Mouse (Mus musculus) forebrain, embryonic 15.5 days (tissue): ENCODE measurements around the gene Fut9. TPM values are rescaled to one million over a fixed set of nuclear protein-coding genes. Genes with fewer than 3 reads are reported as not detected.
A peak's percentile ranks its signal among the peaks of the same experiment; 100 is the strongest.

Experiments used
- ATAC-seq: fragments of 200-750 bp; cut with Nextera tagmentation; replicated peaks from 2 replicates; pipeline ENCODE4 v1.8.0; 2017; ENCODE audit warnings: mild to moderate bottlenecking, moderate TSS enrichment, moderate library complexity
- H3K27ac ChIP-seq: fragments of 300-500 bp; sonication (generic); replicated peaks from 2 replicates; pipeline ENCODE4 v1.5.1; 2015; ENCODE audit warnings: mild to moderate bottlenecking, inconsistent platforms
- H3K27me3 ChIP-seq: fragments of 300-500 bp; sonication (generic); 2 replicates; pipeline ENCODE4 v1.6.1; 2015; ENCODE audit warnings: inconsistent platforms
- H3K36me3 ChIP-seq: fragments of 300-500 bp; sonication (generic); 2 replicates; pipeline ENCODE4 v1.6.1; 2015; ENCODE audit warnings: mild to moderate bottlenecking, inconsistent platforms
- H3K4me1 ChIP-seq: fragments of 300-500 bp; sonication (generic); 2 replicates; pipeline ENCODE4 v1.6.1; 2015; ENCODE audit warnings: inconsistent platforms
- H3K4me2 ChIP-seq: fragments of 300-500 bp; sonication (generic); replicated peaks from 2 replicates; pipeline ENCODE4 v1.6.1; 2015; ENCODE audit warnings: mild to moderate bottlenecking, inconsistent platforms
- H3K4me3 ChIP-seq: fragments of 300-500 bp; sonication (generic); 2 replicates; pipeline ENCODE4 v1.5.1; 2015; ENCODE audit warnings: mild to moderate bottlenecking, inconsistent platforms
- H3K9ac ChIP-seq: fragments of 300-500 bp; sonication (generic); replicated peaks from 2 replicates; pipeline ENCODE4 v1.6.1; 2015; ENCODE audit warnings: mild to moderate bottlenecking, inconsistent platforms
- H3K9me3 ChIP-seq: fragments of 300-500 bp; sonication (generic); 2 replicates; pipeline ENCODE4 v1.6.1; 2016; ENCODE audit warnings: inconsistent platforms
- WGBS: fragments of 180-500 bp; shearing (Covaris S2); methylation state at CpG from one replicate; pipeline ENCODE4 v1.1.7; 2015; ENCODE audit warnings: mixed read lengths; 5-methylcytosine and 5-hydroxymethylcytosine counted together
- polyA plus RNA-seq: library from polyadenylated mRNA; unstranded; fragments of >200 nt; fragmentation: Nextera tagmentation; extraction: Ambion mirVana; gene quantifications from 2 replicates; pipeline ENCODE4 v1.2.1, GENCODE M21; 2015

Gene Fut9
- 14.4 and 15.7 TPM in 2 replicates for polyA plus RNA-seq

DNA sequence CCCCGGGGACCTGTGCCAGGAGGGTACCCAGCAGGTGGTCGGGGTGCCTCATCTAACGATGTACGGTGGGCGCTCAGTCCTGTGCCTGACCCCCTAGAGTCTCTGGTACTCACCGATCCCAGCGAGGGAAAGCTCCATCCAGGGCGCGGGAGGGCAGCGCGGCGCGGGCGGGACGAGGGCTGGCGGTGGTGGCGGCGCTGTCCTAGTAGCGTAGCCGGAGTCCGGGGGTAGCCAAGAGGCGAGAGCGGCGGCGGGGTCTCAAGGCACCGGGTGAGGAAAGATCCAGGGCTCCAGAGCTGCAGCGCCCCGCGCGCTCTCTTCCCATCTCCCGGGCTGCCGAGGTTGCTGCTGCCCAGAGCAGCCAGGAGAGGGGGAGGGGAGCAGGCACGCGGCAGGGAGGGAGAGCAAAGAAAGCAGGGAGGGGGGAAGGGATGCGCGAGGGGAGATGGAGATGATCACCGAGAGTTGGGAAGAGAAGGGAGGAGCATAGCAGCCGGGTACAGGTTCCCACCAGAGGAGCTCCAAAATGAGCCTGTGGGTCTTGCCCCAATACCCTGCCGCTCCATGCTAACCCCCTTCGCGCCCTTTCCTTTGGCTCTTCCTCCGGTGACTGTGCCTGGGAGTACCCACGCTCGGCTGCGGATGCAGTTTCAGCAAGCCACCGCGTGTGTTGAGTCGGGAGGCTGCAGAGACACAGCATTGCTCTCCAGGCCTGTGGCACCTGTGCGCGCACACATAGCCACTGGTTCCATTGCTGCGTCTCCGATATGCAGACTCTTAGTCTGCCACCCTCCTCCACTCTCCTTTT lies at the start of gene Fut9:
TSS of gene Fut9 (minus strand) at position 769 of the 808 bp plus-strand sequence.
- Histone ChIP-seq H3K4me1 (peaks cover 30% of the 10 kb centered on the region), H3K27ac (peak within 1 kb of the TSS; percentile 84), H3K4me3 (peak within 1 kb of the TSS; percentile 63), H3K4me2 (peak within 1 kb of the TSS; percentile 75), H3K9me3 (no peaks in the 10 kb centered on the region), H3K36me3 (no peaks in the 10 kb centered on the region), H3K27me3 (no peaks in the 10 kb centered on the region), H3K9ac (peak within 1 kb of the TSS; percentile 73)
- under 1% methylated on average over 52 of the region's 52 CpGs for WGBS
- ATAC-seq: peak; percentile 95

GRCm38 (mm10) chr4:25815783-25816182 lies 15.7 kb upstream of the Fut9 start:
- ATAC-seq: no peak
- Histone ChIP-seq H3K36me3 (no peaks in the 10 kb centered on the region), H3K4me2 (no peak overlapping the region), H3K4me3 (no peak overlapping the region), H3K9ac (no peak overlapping the region), H3K27me3 (no peaks in the 10 kb centered on the region), H3K4me1 (no peaks in the 10 kb centered on the region), H3K27ac (no peak overlapping the region), H3K9me3 (no peaks in the 10 kb centered on the region)
- WGBS: 92% methylated on average over 7 of the region's 7 CpGs

DNA sequence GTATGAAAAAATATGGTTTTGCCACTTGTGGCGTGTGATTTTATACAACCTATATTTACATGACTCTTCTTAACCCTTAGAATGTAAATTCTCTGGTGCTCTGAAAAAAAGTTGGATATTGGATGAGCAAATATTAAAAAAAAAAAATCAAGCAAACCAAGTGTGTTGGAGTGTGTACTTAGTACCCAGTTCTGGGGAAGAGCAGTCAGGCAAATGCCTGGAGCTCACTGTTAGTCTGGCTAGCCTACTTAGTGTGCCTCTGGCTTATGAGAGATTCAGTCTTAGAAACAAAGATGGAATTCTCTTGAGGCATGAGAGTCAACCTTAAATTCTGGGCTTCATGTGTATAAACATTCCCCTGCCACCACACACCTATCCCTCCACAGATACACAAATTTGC lies 13.3 kb upstream of the Fut9 start:
- Histone ChIP-seq H3K27ac (no peak overlapping the region), H3K4me3 (no peak overlapping the region), H3K9ac (no peak overlapping the region), H3K4me2 (no peak overlapping the region), H3K27me3 (no peaks in the 10 kb centered on the region), H3K9me3 (no peaks in the 10 kb centered on the region), H3K4me1 (no peaks in the 10 kb centered on the region), H3K36me3 (no peaks in the 10 kb centered on the region)
- ATAC-seq: no peak
- 89% methylated on average over 1 of the region's 1 CpGs for WGBS

DNA sequence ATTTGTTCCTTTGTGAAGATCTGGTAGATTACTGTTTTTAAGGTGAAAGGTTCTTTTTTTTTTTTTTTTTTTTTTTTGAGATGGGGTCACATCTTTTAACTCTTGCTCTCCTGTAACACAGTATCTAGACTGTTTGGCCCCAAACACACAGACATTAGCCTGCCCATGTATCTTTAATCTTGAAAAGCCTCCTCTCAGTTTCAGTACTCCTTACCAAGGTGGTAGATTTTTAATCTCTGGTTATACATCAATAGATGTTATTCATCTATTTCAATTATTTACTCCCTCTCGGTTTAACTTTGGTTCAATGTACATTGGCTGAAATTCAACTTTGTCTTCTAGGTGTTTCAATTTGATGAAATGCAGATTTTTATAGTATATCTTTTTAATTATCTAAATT lies 10.0 kb upstream of the Fut9 start:
- Histone ChIP-seq H3K4me2 (no peak overlapping the region), H3K27ac (no peak overlapping the region), H3K4me1 (no peaks in the 10 kb centered on the region), H3K27me3 (no peaks in the 10 kb centered on the region), H3K36me3 (no peaks in the 10 kb centered on the region), H3K9me3 (no peaks in the 10 kb centered on the region), H3K9ac (no peak overlapping the region), H3K4me3 (no peak overlapping the region)
- WGBS: 72% methylated on average over 1 of the region's 1 CpGs
- no peak for ATAC-seq

- no peak overlapping the region for H3K4me2 ChIP-seq
- H3K9me3 ChIP-seq: no peaks in the 10 kb centered on the region
- no peak overlapping the region for H3K27ac ChIP-seq
- H3K9ac ChIP-seq: no peak overlapping the region
- 87% methylated on average over 2 of the region's 2 CpGs for WGBS
- ATAC-seq: no peak
- H3K4me1 ChIP-seq: peaks cover 25% of the 10 kb centered on the region
- H3K36me3 ChIP-seq: no peaks in the 10 kb centered on the region
- no peaks in the 10 kb centered on the region for H3K27me3 ChIP-seq
- no peak overlapping the region for H3K4me3 ChIP-seq
These were observed 1.7 kb upstream of the Fut9 start for GRCm38 (mm10) chr4:25801751-25802150.

DNA sequence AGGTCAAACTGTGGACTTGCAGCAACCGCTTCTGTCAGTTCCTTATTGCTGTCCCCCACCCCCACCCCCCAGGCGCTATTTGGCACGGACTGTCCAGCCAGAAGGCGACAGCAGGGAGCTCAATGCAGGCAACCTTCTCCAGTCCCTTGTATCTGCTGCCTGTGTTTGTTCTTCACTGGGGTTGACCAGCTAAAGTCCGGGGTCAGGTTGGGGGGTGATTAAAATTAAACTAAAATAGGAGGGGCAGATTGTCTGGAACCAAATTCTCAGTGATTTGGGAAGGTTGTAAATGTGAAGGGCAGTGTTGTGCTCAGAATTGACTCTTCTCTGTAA lies 206 bp upstream of the Fut9 start:
- peak overlapping the region; percentile 75 for H3K4me2 ChIP-seq
- under 1% methylated on average over 5 of the region's 5 CpGs for WGBS

GRCm38 (mm10) chr4:25799051-25799475 lies 981 bp downstream of the Fut9 start:
- Histone ChIP-seq H3K9ac (peak overlapping the region; percentile 73), H3K4me2 (peak overlapping the region; percentile 75), H3K36me3 (no peaks in the 10 kb centered on the region), H3K9me3 (no peaks in the 10 kb centered on the region), H3K4me3 (peak overlapping the region; percentile 63), H3K27ac (peak overlapping the region; percentile 84), H3K4me1 (peaks cover 30% of the 10 kb centered on the region), H3K27me3 (no peaks in the 10 kb centered on the region)
- 0% methylated on average over 7 of the region's 7 CpGs for WGBS
- peak; percentile 27 for ATAC-seq

More for the DNA sequence above, 206 bp upstream of the Fut9 start:
- Histone ChIP-seq H3K36me3 (no peaks in the 10 kb centered on the region), H3K27ac (peak overlapping the region; percentile 84), H3K4me1 (peaks cover 30% of the 10 kb centered on the region), H3K27me3 (no peaks in the 10 kb centered on the region), H3K9ac (peak overlapping the region; percentile 73), H3K4me3 (peak overlapping the region; percentile 63), H3K9me3 (no peaks in the 10 kb centered on the region)
- no peak; the same call in 1 of the 2 replicates for ATAC-seq

DNA sequence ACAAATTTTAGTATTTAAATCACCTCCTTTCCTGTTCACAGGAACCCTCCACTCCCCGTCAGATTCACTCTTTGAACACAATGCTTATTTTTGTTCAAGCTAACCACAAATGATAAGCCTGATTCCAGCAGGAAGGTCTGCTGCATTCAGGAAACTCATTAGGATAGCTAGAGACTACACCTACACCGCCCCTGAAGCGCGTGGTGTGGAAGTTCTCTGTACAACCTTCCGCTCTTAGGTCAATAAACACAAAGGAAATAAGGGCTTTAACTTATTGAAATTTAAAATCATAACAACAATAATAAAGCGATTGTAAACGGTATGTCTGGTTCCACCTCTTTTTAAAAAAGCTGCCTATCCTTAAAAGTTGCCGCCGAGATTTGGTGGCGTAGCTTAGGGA lies 1.6 kb downstream of the Fut9 start:
- Histone ChIP-seq H3K4me1 (peaks cover 30% of the 10 kb centered on the region), H3K4me3 (peak overlapping the region; percentile 63), H3K36me3 (no peaks in the 10 kb centered on the region), H3K9ac (peak overlapping the region; percentile 73), H3K27ac (peak overlapping the region; percentile 23; the same call in 1 of the 2 replicates), H3K27me3 (no peaks in the 10 kb centered on the region), H3K9me3 (no peaks in the 10 kb centered on the region), H3K4me2 (peak overlapping the region; percentile 75)
- 8% methylated on average over 10 of the region's 10 CpGs for WGBS
- ATAC-seq: no peak

DNA sequence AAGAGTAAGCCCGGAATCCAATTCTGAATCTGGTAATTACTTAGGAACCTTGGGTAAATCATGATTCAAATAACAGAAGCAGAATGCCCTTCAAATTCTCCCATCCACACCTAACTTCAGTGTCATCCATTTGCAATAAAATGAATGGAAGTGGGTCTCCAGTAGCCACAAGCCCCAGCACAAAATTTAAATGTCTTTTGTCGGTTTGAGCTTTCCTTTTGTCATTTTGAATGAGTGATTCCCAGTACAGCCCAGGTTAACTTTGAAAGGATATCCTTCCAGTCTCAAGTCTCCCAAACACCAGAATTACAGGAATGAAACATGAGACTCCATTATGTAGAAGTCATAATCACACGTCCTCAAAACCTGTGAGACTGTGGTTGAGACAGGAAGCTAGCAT lies 3.9 kb downstream of the Fut9 start:
- H3K27me3 ChIP-seq: no peaks in the 10 kb centered on the region
- no peak overlapping the region for H3K9ac ChIP-seq
- WGBS: 31% methylated on average over 3 of the region's 3 CpGs
- 0 out of 2 replicates have a peak overlapping the region, but pooled peaks have one; percentile 1 for H3K4me3 ChIP-seq
- no peak overlapping the region for H3K4me2 ChIP-seq
- H3K27ac ChIP-seq: no peak overlapping the region
- H3K9me3 ChIP-seq: no peaks in the 10 kb centered on the region
- H3K4me1 ChIP-seq: peaks cover 30% of the 10 kb centered on the region
- H3K36me3 ChIP-seq: no peaks in the 10 kb centered on the region
- ATAC-seq: no peak

- H3K4me1 ChIP-seq: no peaks in the 10 kb centered on the region
- no peak overlapping the region for H3K4me2 ChIP-seq
- no peak overlapping the region for H3K27ac ChIP-seq
- H3K27me3 ChIP-seq: no peaks in the 10 kb centered on the region
- H3K9ac ChIP-seq: no peak overlapping the region
- WGBS: 94% methylated on average over 4 of the region's 4 CpGs
- H3K36me3 ChIP-seq: no peaks in the 10 kb centered on the region
- no peak for ATAC-seq
- no peak overlapping the region for H3K4me3 ChIP-seq
- no peaks in the 10 kb centered on the region for H3K9me3 ChIP-seq
These were observed 14.8 kb downstream of the Fut9 start for GRCm38 (mm10) chr4:25785276-25785675.

GRCm38 (mm10) chr4:25768657-25769056 lies 31.4 kb downstream of the Fut9 start:
- no peaks in the 10 kb centered on the region for H3K9me3 ChIP-seq
- H3K36me3 ChIP-seq: no peaks in the 10 kb centered on the region
- no peaks in the 10 kb centered on the region for H3K27me3 ChIP-seq
- no peak overlapping the region for H3K4me2 ChIP-seq
- no peak overlapping the region for H3K27ac ChIP-seq
- ATAC-seq: peak; percentile 78
- no peak overlapping the region for H3K4me3 ChIP-seq
- no peak overlapping the region for H3K9ac ChIP-seq
- WGBS: 6% methylated on average over 3 of the region's 3 CpGs
- 0 out of 2 replicates have a peak, but pooled peaks cover 9% of the 10 kb centered on the region for H3K4me1 ChIP-seq

- H3K4me3 ChIP-seq: no peak overlapping the region
- H3K27me3 ChIP-seq: no peaks in the 10 kb centered on the region
- H3K4me1 ChIP-seq: 0 out of 2 replicates have a peak, but pooled peaks cover 3% of the 10 kb centered on the region
- no peak overlapping the region for H3K4me2 ChIP-seq
- no peaks in the 10 kb centered on the region for H3K9me3 ChIP-seq
- no peaks in the 10 kb centered on the region for H3K36me3 ChIP-seq
- no peak for ATAC-seq
- H3K9ac ChIP-seq: no peak overlapping the region
- H3K27ac ChIP-seq: no peak overlapping the region
These were observed 37.0 kb downstream of the Fut9 start for GRCm38 (mm10) chr4:25763091-25763490.
